Mouse (Mus musculus) embryo, embryonic 9.5 days (tissue): ENCODE results near the gene Cep112.

Experiments used
- DNase-seq: peaks from one replicate; pipeline ENCODE4 v3.0.0-alpha.2; 2017; ENCODE audit errors: extremely low spot score

Cep112 gene

GRCm38 (mm10) chr11:108876633-108877205, 451.7 kb downstream of the Cep112 start:
- DNase-seq = no peak

DNA sequence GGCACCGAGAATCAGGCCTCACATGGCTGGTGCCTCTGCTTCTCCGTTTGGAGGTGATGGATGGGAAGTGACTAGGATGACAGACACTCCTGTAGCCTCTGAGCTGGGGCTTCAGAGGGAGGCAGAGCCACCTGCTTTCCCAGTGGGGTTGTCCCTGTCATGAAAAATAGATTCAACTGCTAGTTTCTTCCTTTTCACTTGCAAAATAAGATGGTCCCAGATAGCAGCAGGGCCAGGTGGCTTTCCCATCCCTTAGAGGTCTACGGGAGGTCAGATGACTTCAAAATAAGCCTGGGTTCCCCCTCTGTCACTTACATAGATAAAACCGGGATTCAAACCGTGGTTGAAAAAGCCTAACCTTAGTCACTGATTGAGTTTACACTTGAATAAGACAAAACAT, 452.5 kb downstream of the Cep112 start:
- no peak for DNase-seq

- no peak for DNase-seq
Measured at GRCm38 (mm10) chr11:108880546-108880945, 455.6 kb downstream of the Cep112 start.

GRCm38 (mm10) chr11:108881662-108882061, 456.7 kb downstream of the Cep112 start:
- no peak for DNase-seq

DNA sequence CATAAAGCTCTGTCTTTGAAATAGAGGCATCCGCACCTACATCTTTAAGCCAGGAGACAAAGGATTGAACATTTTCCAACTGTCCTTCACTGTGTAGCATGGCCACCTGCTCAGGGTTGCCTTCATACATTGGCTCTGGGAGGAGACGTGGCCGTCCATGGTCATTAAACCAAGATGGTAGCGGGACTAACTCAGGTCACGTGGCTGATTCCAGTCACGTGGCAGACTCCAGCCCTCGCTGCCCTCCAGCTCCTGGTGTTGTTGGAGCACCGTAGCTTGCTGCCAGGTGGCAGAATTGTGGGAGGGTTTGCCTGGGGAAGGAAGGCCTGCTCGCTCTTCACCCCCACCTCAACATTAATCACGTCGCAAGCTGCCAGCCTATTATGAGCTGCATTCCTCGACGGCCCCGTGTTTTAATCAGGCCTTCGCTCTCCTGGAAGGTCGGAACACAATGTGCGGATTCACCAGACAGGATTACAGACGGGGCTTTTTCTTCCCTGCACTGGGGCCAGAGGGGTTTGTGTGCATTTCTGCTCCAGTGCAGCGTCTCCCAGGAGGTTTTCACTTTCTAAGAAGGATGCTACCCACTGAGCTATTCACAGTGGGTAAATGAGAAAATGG, 460.4 kb downstream of the Cep112 start:
- peak; percentile 28 for DNase-seq

- no peak for DNase-seq
Measured at GRCm38 (mm10) chr11:108886060-108886459, 461.1 kb downstream of the Cep112 start.

DNA sequence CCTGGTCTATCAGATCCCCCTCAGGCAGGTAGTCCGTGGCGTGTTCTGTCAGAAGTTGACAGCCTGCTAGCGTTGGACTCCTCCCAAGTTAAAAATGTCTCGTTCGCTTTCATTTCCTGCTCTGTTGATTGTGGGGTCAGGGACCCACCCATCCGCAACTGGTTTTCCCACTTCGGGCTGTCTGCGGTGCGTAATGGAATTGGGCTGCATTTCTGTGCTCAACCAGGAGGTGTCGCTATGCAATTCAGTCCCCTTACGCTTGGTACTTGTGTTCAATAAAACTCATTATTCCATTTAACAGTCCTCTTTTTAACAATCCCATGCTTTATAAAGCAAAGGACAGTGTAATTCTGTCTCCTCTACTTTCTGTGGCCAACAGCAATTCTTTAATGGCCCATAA, 464.1 kb downstream of the Cep112 start:
- peak; percentile 48 for DNase-seq

- DNase-seq = no peak
Measured at GRCm38 (mm10) chr11:108890544-108890943, 465.6 kb downstream of the Cep112 start.

DNA sequence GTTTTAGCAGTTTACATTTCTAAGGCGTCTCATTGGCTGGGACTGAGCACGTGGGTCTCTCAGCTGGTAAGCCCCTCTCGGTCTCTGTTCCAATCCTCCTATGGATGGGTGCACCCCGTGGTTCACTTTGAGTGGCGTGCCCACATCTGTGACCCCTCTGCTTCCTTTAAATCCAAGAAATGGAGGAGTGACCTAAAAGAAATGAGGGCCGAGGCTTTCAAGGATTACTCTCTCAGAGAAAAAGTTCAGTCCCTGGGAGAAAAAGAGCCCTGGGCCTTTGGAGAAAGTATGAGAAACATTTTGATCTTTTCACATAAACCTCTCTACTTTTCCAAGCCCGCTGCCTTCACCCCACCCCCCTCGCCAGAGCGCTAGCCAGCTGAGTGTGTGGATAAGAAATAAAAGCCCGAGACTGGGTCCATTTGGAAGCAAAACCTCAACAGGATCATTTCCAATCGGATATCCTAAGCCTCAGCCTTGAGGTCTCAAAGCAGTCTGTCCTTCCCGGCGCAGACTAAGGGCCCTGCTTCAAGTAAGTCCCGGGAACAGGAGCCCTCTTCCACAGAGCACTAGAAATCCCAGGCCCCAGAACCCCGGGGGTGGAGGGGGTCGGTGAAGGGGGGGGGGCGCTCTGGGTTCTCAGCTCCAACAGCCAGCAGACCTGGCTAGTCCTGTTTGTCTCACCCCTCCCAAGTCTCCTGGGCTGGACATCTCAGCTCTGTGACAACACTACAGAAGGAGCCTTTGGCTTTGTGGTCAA, 466.3 kb downstream of the Cep112 start:
- DNase-seq = peak; percentile 70

- no peak for DNase-seq
Measured at GRCm38 (mm10) chr11:108891871-108892380, 466.9 kb downstream of the Cep112 start.

- peak; percentile 38 for DNase-seq
Measured at GRCm38 (mm10) chr11:108892406-108892805, 467.4 kb downstream of the Cep112 start.

- peak; percentile 35 for DNase-seq
Measured at GRCm38 (mm10) chr11:108893232-108893790, 468.3 kb downstream of the Cep112 start.

GRCm38 (mm10) chr11:108893855-108894510, 469.0 kb downstream of the Cep112 start:
- DNase-seq = peak; percentile 60

DNA sequence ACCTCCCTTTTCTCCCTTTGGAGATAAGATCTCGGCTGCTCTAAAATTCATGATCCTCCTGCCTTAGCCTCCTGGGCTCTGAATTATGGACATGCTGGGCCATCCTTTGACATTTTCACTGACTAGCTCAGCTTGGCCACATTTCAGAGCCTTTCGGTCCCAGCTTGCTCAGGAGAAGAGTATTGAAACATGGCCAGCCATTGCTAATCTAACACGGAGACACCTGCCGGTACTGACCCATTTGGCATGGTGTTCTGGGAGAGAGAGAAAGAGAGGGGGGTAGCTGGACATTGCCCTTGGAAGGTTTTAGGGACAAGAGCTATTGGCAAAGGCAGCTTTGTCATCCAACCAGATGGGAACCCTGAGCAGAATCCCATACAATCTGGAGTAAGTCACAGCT, 472.0 kb downstream of the Cep112 start:
- DNase-seq = no peak

GRCm38 (mm10) chr11:108898063-108898462, 473.1 kb downstream of the Cep112 start:
- no peak for DNase-seq

DNA sequence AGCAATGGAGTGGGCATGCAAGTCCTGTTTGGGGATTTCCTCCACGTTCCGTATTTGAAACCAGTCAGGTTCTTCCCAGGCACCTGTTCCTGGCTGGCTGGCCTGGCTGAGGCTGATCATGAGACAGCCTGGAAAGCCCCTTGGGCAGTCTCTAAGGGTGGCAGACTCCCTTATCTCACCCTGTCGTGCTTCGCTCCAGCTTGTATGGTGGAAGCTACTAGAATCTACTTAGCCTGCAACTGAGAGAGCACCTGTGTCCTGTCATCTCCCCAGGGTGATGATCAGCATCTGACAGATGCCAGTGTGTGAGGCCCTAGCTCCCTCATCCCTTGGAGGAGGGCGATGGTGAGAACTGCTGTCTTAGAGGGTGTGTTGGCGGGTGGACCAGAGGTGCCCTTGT, 473.5 kb downstream of the Cep112 start:
- DNase-seq = no peak

DNA sequence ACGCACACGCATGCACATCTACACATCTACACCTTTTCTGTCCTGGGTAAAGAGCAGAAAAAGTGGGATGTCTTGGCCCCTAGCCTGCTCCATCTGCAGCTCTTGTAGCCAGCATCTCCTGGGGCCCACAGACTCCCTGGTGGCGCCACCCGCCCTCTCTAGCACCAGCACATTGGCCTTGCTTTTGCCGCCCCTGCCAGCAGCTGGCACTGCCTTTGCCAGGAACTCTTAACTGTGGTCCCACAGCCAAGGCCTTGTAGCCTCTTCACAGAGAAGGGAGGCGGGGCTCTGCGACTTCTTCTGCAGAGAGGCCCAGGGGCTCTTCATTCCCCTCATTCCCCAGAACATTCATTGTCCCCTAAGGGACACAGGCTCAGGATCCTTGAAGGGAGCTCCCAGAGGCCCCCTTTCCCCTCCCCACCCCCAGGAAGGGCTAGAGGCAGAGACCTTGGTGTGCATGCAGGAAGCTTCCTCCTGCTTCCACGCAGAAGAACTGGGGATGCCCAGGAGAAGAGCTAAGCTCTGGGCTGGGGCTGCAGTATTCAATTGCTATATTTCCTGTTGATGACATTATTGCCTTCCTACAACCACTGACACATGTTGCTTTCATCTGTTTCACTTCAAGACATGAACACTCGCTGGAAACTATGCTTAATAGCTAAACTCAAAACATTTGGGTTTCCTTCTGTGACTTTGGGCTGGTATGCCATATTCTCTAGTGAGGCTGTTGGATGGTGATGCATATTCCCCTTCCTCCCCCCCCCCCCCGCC, 475.9 kb downstream of the Cep112 start:
- DNase-seq = no peak

DNA sequence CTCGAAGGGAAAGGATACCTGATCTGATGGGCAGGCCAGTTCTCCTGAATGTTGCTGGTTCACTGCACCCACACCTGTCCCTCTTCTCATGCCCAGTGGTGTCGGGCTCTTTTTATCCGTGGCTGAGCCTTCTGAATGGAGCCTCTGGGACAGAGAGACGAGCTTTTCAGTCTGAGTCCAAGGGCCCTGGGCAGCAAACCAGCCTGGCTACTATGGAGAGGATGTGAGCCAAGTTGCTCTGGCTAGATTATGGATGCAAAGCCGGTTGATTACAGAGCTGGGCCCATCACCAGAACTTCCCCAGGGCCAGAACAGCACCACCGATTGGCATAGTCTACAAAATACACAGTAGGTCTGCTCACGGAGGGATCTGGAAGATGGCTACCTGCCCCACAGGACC, 476.7 kb downstream of the Cep112 start:
- no peak for DNase-seq

- no peak for DNase-seq
Measured at GRCm38 (mm10) chr11:108902303-108902702, 477.3 kb downstream of the Cep112 start.

DNA sequence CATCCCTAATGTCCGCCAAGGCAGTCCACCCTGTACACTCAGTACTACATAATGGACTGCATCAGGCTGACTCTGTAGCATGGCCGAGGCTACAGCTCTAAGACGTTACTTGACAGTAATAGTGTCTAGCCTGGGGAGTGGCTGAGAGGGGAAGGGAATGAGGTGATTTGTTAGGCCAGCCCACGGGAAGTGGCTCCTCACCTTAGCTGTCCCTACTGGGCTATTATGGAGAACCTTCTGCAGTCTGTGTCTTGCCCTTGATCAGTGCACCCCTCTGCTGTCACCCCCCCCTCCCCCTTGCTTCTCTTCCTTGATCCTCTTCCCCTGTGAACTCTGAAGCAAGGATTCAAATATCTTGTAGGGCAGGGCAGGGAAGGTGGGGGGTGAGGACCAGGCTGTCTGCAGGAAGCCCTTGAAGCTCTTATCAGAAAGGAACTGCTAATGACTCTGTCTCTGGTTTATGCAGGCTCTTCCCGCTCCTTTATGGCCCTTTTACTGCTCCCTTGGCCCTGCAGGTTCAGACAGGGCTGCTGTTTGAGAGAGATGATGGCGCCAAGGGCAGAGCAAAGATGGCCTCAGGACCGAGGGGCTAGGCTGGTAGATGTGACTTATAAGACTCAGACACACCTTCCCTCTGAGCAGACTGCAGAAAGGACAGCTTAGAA, 481.7 kb downstream of the Cep112 start:
- DNase-seq = no peak
